Mouse (Mus musculus): ENCODE data around the gene Fut7. TPM values are rescaled to one million over a fixed set of nuclear protein-coding genes. Genes with fewer than 3 reads are reported as not detected.
A peak's percentile ranks its signal among the peaks of the same experiment; 100 is the strongest.

Gene Fut7
- total RNA-seq, 4 experiments from 2014 or later: 0.40 to 0.84 TPM; not detected in 2

DNA sequence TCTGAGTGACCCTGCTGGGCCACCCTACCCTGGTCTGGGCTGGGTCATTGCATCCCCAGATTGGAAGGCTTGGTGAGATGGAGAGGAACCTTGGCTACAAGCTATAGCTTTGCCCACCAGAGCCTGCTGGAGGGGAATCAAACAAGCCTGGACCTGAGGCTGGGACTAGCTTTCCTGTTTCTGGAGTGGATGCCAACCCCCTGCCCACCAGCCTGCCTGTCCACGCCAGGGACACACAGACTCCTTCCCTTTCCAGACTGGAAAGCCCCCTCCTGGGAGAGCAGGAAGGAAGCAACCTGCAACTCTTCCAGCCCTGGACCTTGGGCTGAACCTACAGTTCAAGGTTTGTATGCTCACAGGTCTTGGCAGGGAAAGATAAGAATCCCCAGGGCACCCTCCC lies 559 bp downstream of the Fut7 start:
- no peak for DNase-seq (ENCODE audit: low spot score in 2 of 2)

GRCm38 (mm10) chr2:25425481-25425880 lies 2.4 kb downstream of the Fut7 start:
- no peak for DNase-seq (ENCODE audit: low spot score in 2 of 2)

- no peak for DNase-seq (ENCODE audit: low spot score in 2 of 2)
Measured at GRCm38 (mm10) chr2:25426721-25427191, 3.7 kb downstream of the Fut7 start.

DNA sequence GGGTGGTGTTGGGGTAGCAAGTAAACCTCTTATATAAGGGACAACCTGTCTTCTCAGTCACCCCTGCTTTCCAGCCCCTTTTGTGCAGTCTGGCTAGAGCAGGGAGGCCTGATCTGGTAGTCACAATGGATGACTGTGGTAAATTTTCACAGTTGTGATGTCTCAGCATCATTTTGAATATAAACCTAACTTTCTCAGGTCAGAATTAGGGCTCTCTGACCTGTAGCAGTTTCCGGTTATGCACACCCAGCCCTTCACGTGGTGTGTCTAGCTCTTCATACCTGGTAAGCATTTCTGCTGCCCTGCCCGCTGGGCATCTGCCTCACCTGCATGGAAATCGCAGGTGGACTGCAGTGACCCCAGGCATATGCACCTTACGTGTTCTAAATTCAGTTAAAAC lies 4.2 kb downstream of the Fut7 start:
- no peak for DNase-seq (ENCODE audit: low spot score in 2 of 2)

- DNase-seq (ENCODE audit: low spot score in 2 of 2): peak; percentile 88 to 97
Measured at GRCm38 (mm10) chr2:25428442-25429236, 5.6 kb downstream of the Fut7 start, which contains the start of gene Abca2. Gene Abca2, plus strand, starts transcription at chr2:25428703.

GRCm38 (mm10) chr2:25429435-25430180 lies 6.5 kb downstream of the Fut7 start:
- DNase-seq (ENCODE audit: low spot score in 2 of 2): no peak

- DNase-seq (ENCODE audit: low spot score in 2 of 2): peak in 1 of 2 experiments; percentile 68
Measured at GRCm38 (mm10) chr2:25430395-25431233, 7.5 kb downstream of the Fut7 start.

GRCm38 (mm10) chr2:25431308-25431855 lies 8.3 kb downstream of the Fut7 start:
- no peak for DNase-seq (ENCODE audit: low spot score in 2 of 2)

GRCm38 (mm10) chr2:25432326-25433098 lies 9.4 kb downstream of the Fut7 start:
- DNase-seq (ENCODE audit: low spot score in 2 of 2): no peak

- DNase-seq (ENCODE audit: low spot score in 2 of 2): no peak
Measured at GRCm38 (mm10) chr2:25433101-25433500, 10.0 kb downstream of the Fut7 start.

DNA sequence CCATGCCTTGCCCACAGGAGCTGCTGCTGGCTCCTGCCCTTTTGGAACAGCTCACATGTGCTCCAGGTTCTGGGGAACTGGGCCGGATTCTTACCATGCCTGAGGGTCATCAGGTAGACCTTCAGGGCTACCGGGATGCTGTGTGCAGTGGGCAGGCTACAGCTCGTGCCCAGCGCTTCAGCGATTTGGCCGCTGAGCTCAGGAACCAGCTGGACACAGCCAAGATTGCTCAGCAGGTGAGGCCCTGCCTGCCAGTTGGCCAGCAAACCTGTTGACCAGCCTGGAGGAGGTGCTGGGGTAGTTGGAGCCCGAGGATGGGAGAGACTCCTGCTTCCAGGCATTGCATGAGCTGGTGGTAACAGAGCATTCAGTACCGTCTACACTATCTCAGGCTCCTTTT lies 11.2 kb downstream of the Fut7 start:
- DNase-seq (ENCODE audit: low spot score in 2 of 2): no peak

DNA sequence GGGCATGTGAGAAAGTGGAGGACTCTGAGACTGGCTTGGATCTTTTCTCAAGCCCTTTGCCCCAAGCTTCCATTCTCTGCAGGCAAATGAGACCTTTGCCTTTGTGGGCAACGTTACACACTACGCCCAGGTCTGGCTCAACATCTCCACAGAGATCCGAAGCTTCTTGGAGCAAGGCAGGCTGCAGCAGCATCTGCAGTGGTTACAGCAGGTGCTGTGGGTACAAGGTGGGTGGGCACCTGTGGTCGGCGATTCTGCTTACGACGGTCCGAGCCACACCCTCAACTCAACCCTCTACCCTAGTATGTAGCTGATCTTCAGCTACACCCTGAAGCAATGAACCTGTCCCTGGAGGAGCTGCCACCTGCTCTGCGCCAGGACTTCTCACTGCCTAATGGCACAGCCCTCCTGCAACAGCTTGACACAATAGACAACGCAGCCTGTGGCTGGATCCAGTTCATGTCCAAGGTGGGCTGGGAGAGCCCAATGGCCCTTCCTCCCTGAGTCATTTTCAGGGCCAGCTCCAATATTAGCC lies 13.3 kb downstream of the Fut7 start:
- no peak for DNase-seq (ENCODE audit: low spot score in 2 of 2)

GRCm38 (mm10) chr2:25441067-25441466 lies 18.0 kb downstream of the Fut7 start:
- DNase-seq (ENCODE audit: low spot score in 2 of 2): no peak

GRCm38 (mm10) chr2:25442682-25443081 lies 19.6 kb downstream of the Fut7 start:
- no peak for DNase-seq (ENCODE audit: low spot score in 2 of 2)

- DNase-seq (ENCODE audit: low spot score in 2 of 2): no peak
Measured at GRCm38 (mm10) chr2:25450853-25451647, 28.0 kb downstream of the Fut7 start.

- no peak for DNase-seq (ENCODE audit: low spot score in 2 of 2)
Measured at GRCm38 (mm10) chr2:25452951-25453350, 29.9 kb downstream of the Fut7 start.

DNA sequence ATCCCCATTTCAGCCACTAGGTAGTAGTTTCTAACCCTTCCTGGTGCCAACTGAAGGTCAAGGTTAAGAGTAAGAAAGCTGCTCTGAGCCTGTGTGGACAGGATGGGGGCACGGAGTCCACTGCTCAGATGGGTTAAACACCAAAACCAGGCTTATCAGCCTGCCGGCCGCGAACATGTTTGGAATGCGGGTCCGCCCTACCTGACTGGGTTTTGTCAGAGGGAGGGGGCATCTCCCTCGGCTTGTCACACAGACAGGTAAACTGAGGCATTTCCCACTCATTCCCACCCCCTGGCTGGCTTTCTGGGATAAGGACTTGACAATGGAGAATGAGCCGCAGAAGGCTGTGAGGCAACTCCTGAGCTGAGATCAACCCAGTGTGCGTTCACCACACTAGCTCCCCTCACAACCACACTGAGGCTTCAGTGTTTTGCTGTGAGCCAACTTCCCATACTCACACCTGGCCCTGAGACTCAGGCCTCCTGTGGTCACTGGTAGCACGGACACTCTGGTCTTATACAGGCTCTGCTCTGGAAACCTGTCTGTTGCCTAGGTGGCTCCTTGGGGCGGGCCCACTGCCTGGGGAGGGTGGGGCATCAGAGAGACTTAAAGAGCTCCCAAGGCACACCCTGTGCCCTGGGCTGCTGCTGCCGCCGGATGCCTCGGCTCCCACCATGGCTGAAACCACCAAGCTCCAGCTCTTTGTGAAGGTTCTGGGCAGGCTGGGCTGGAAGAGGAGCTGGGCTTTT lies 33.3 kb downstream of the Fut7 start, which contains the start of gene Clic3:
TSS of gene Clic3 (plus strand) at position 634 of the 749 bp plus-strand sequence.
- no peak for DNase-seq (ENCODE audit: low spot score in 2 of 2)
